Mouse (Mus musculus) thymus, postnatal 14 days (tissue): ENCODE measurements around the gene Shroom3.

Experiments
- DNase-seq: peaks from one replicate; pipeline ENCODE4 v3.0.0; 2021

Gene Shroom3

GRCm38 (mm10) chr5:92810922-92811533 is 127.8 kb downstream of the Shroom3 start:
- no peak for DNase-seq

GRCm38 (mm10) chr5:92811761-92812160 is 128.5 kb downstream of the Shroom3 start:
- no peak for DNase-seq

GRCm38 (mm10) chr5:92812936-92813335 is 129.7 kb downstream of the Shroom3 start:
- no peak for DNase-seq

- DNase-seq, result no peak
Observed at GRCm38 (mm10) chr5:92813562-92813961, 130.3 kb downstream of the Shroom3 start.

- no peak for DNase-seq
Observed at GRCm38 (mm10) chr5:92814621-92815020, 131.4 kb downstream of the Shroom3 start.

GRCm38 (mm10) chr5:92817122-92817822 is 134.0 kb downstream of the Shroom3 start:
- no peak for DNase-seq

GRCm38 (mm10) chr5:92821370-92821769 is 138.1 kb downstream of the Shroom3 start:
- DNase-seq, result no peak

- no peak for DNase-seq
Observed at GRCm38 (mm10) chr5:92823495-92823894, 140.3 kb downstream of the Shroom3 start.

GRCm38 (mm10) chr5:92824304-92825009 is 141.2 kb downstream of the Shroom3 start:
- no peak for DNase-seq

- no peak for DNase-seq
Observed at GRCm38 (mm10) chr5:92830391-92830790, 147.2 kb downstream of the Shroom3 start.

GRCm38 (mm10) chr5:92834513-92834912 is 151.3 kb downstream of the Shroom3 start:
- no peak for DNase-seq

- DNase-seq, result no peak
Observed at GRCm38 (mm10) chr5:92837311-92837710, 154.1 kb downstream of the Shroom3 start.

GRCm38 (mm10) chr5:92838351-92838784 is 155.1 kb downstream of the Shroom3 start:
- no peak for DNase-seq

GRCm38 (mm10) chr5:92839314-92839713 is 156.1 kb downstream of the Shroom3 start:
- no peak for DNase-seq

GRCm38 (mm10) chr5:92841474-92841873 is 158.2 kb downstream of the Shroom3 start:
- no peak for DNase-seq

GRCm38 (mm10) chr5:92842417-92842816 is 159.2 kb downstream of the Shroom3 start:
- DNase-seq, result no peak

GRCm38 (mm10) chr5:92842881-92843280 is 159.6 kb downstream of the Shroom3 start:
- no peak for DNase-seq

- no peak for DNase-seq
Observed at GRCm38 (mm10) chr5:92843850-92844785, 160.9 kb downstream of the Shroom3 start.

GRCm38 (mm10) chr5:92849743-92850142 is 166.5 kb downstream of the Shroom3 start:
- no peak for DNase-seq

- no peak for DNase-seq
Observed at GRCm38 (mm10) chr5:92850925-92851324, 167.7 kb downstream of the Shroom3 start.

- no peak for DNase-seq
Observed at GRCm38 (mm10) chr5:92854983-92855382, 171.7 kb downstream of the Shroom3 start.

- DNase-seq, result no peak
Observed at GRCm38 (mm10) chr5:92856346-92856745, 173.1 kb downstream of the Shroom3 start.

- no peak for DNase-seq
Observed at GRCm38 (mm10) chr5:92857177-92857576, 173.9 kb downstream of the Shroom3 start.
